Mouse (Mus musculus) liver, adult 2 months (tissue): ENCODE results near the gene Tmem108. TPM values are rescaled to one million over a fixed set of nuclear protein-coding genes. Genes with fewer than 3 reads are reported as not detected.

Source experiments
- DNase-seq: peaks from one replicate; pipeline ENCODE4 v3.0.0-alpha.2; 2011; ENCODE audit warnings: low read depth, low spot score; ENCODE audit errors: extremely low read depth
- H3K27ac ChIP-seq: fragments of 200-500 bp; replicated peaks from 2 replicates; pipeline ENCODE4 v1.5.1; 2012; ENCODE audit warnings: low read depth, mild to moderate bottlenecking, control low read depth, inconsistent platforms, low read length; ENCODE audit not compliant: insufficient read depth
- H3K27me3 ChIP-seq: fragments of 200-500 bp; 2 replicates; pipeline ENCODE4 v1.6.1; 2012; ENCODE audit warnings: mild to moderate bottlenecking, moderate library complexity, low read length, inconsistent platforms; ENCODE audit not compliant: control insufficient read depth, insufficient read depth
- H3K36me3 ChIP-seq: fragments of 200-500 bp; 2 replicates; pipeline ENCODE4 v1.6.1; 2012; ENCODE audit warnings: low read length, inconsistent platforms; ENCODE audit not compliant: control insufficient read depth, insufficient read depth
- H3K4me1 ChIP-seq: fragments of 200-500 bp; 2 replicates; pipeline ENCODE4 v1.6.1; 2011; ENCODE audit warnings: low read length; ENCODE audit not compliant: control insufficient read depth, insufficient read depth
- H3K4me3 ChIP-seq: fragments of 200-500 bp; 2 replicates; pipeline ENCODE4 v1.5.1; 2011; ENCODE audit warnings: low read depth, mild to moderate bottlenecking, control low read depth, low read length, moderate library complexity; ENCODE audit not compliant: insufficient read depth
- H3K79me2 ChIP-seq: fragments of 200-500 bp; 2 replicates; pipeline ENCODE4 v1.6.1; 2012; ENCODE audit warnings: inconsistent platforms, mild to moderate bottlenecking, low read length, moderate library complexity; ENCODE audit not compliant: control insufficient read depth, insufficient read depth
- H3K9ac ChIP-seq: fragments of 200-500 bp; 2 replicates; pipeline ENCODE4 v1.6.1; 2012; ENCODE audit warnings: low read depth, mild to moderate bottlenecking, control low read depth, inconsistent platforms, low read length
- CTCF ChIP-seq: fragments of 200-500 bp; IDR thresholded peaks from 2 replicates; pipeline ENCODE4 v1.5.1; 2011; ENCODE audit warnings: low read depth, low read length, control low read depth
- POLR2A ChIP-seq: fragments of 200-500 bp; IDR thresholded peaks from 2 replicates; pipeline ENCODE4 v1.6.1; 2011; ENCODE audit warnings: low read length, control low read depth; ENCODE audit not compliant: insufficient read depth; ENCODE audit errors: extremely low read depth
- WGBS: fragments of 180-500 bp; shearing (Covaris S2); methylation state at CpG from one replicate; pipeline ENCODE4 v1.1.7; 2018; 5-methylcytosine and 5-hydroxymethylcytosine counted together
- polyA plus RNA-seq: library from polyadenylated mRNA; depleted of rRNA; stranded (reverse); fragments of >200 nt; gene quantifications from 2 replicates; pipeline ENCODE4 v1.2.3, GENCODE M21; 2012
- total RNA-seq: library from RNA; depleted of rRNA; stranded (reverse); fragments of >200 nt; gene quantifications from 2 replicates; pipeline ENCODE4 v1.2.3, GENCODE M21; 2014

Tmem108 gene
- total and polyA plus RNA-seq, 2 experiments: 0.09 to 0.40 TPM

DNA sequence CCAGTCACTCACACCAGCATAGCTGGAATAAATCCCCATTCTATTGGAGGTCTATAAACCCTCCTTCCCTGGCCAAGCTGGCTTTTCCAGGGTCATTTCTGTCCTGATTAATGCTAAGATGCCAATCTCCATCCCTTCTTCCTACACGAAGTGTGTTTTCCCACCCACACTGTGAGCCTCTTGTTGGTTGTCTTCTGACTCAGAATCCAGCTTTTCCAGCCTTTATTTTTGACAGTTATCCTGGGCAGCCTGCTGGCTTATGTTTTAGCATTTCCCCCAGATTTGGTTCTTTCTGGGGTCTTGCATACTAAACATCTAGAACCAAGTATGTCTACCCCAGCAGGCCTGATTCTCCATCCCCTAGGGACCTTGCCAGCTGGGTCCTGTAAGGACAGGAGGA is 217.0 kb downstream of the Tmem108 start:
- no peak for TF ChIP-seq POLR2A
- TF ChIP-seq CTCF: no peak
- Histone ChIP-seq H3K79me2 (no peaks in the 10 kb centered on the region), H3K36me3 (no peaks in the 10 kb centered on the region), H3K4me1 (no peaks in the 10 kb centered on the region), H3K4me3 (no peak overlapping the region), H3K27me3 (no peaks in the 10 kb centered on the region), H3K9ac (no peak overlapping the region), H3K27ac (no peak overlapping the region)
- no peak for DNase-seq
- 64% methylated on average over 1 of the region's 1 CpGs for WGBS

DNA sequence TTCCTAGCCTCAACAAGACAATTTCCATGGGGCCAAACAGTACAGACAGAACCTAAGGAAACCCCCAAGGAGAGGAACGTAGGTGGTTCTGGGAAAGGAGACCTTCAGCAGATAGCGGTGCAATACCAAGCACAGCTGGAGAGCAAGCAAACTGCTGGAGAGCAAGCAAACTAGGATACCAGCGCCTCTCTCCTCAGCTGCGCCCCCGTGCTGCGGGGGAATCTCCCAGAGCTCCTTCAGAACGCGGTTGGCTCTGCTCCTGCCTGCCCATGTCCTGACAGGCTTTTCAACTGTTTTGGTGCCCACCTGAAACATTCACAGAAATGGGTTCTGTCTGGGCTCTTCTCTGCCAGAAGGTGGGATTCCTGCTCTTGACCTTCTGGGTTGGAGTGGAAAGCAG is 221.1 kb downstream of the Tmem108 start:
- 81% methylated on average over 8 of the region's 8 CpGs for WGBS
- no peak for TF ChIP-seq CTCF
- TF ChIP-seq POLR2A: no peak
- Histone ChIP-seq H3K4me3 (no peak overlapping the region), H3K27ac (no peak overlapping the region), H3K79me2 (no peaks in the 10 kb centered on the region), H3K36me3 (no peaks in the 10 kb centered on the region), H3K9ac (no peak overlapping the region), H3K27me3 (no peaks in the 10 kb centered on the region), H3K4me1 (no peaks in the 10 kb centered on the region)
- no peak for DNase-seq

DNA sequence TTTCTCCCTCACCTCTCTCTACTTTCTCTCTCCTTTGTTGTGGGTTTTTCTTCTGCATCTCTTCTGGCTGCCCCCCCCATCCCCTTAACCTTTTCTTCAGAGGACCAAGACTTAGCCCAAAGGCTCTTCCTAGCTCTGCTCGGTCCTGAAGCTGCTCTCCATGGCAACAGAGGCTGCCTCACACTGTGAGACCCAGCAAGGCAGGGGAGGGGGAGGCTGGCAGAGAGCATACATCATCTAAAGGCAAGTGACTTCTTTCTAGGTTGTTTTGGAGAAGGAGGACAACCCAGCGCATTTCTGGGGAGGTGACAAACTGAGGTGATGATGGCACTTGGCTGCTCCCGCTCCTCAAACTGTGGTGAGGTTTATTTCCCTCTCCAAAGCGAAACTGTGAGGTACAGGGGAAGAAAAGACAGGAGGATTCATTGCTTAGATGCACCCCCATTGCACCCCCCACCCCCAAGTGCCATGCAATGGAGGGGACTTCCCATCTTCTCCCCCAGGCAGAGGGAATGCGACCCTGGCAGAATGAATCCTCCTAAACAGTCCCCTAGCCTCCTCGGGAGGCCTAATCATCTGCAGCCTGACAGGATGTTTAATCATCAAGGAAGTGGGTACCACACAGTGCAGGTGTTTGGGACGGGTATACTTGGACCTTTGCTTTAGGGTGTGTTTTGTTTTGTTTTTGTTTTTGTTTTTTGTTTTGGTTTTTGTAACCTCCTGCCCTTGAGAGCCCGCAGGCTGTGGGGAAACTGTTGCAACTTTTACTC is 223.4 kb downstream of the Tmem108 start:
- Histone ChIP-seq H3K4me3 (no peak overlapping the region), H3K27me3 (no peaks in the 10 kb centered on the region), H3K36me3 (no peaks in the 10 kb centered on the region), H3K27ac (no peak overlapping the region), H3K4me1 (no peaks in the 10 kb centered on the region), H3K79me2 (no peaks in the 10 kb centered on the region), H3K9ac (no peak overlapping the region)
- TF ChIP-seq POLR2A (no peak), CTCF (no peak)
- DNase-seq: no peak
- WGBS: 55% methylated on average over 8 of the region's 8 CpGs

DNA sequence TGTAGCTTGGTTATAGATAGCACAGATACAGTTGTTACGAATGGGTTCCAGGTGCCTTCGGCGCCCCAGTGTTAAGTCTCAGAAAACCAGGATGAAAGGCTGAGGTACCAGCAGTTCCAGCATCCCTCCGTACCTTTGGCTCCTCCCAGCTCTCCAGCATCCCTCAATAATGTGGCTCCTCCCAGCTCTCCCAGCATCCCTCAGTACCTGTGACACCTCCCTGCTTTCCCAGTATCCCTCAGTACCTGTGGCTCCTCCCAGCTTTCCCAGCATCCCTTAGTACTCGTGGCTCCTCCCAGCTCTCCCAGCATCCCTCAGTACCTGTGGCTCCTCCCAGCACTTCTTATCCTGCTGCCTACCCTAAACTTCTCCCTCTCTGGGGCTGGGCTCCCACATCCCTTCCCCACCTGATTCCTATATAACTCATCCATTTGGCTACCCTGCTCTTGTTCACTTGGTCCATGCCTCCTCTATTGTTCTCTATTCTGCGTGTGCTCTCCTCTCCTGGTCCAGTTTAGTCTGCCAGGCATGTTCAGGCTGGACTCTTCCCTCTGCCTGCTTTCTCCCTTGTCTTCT is 225.5 kb downstream of the Tmem108 start:
- WGBS: 92% methylated on average over 6 of the region's 6 CpGs
- Histone ChIP-seq H3K9ac (no peak overlapping the region), H3K27ac (no peak overlapping the region), H3K36me3 (no peaks in the 10 kb centered on the region), H3K4me1 (no peaks in the 10 kb centered on the region), H3K27me3 (no peaks in the 10 kb centered on the region), H3K79me2 (no peaks in the 10 kb centered on the region), H3K4me3 (no peak overlapping the region)
- no peak for DNase-seq
- TF ChIP-seq POLR2A (no peak), CTCF (no peak)

DNA sequence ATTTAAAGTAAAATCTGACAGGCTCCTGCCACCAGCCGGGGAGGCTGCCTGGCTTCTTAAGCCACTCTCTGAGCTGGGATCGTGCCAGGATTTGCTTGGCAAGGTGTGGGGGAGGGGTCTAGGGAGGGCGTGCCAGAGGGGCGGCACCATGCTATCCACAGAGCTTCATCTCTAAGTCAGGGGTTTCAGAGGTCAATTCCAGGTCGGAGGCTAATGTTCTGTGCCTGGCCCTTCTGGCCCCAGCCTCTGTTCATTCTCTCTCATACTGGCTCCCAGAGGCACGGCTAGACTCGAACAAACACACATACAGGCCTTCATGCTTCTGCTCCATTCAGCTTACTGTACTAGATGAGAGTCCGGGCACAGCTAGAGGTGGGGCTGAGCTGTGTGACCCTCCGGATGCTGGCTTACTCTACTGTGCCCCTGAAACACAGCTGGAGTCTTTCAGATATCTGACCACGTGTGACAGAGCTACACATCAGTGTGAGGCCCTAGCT is 236.5 kb downstream of the Tmem108 start:
- Histone ChIP-seq H3K4me1 (no peaks in the 10 kb centered on the region), H3K4me3 (no peak overlapping the region), H3K9ac (no peak overlapping the region), H3K27me3 (no peaks in the 10 kb centered on the region), H3K27ac (no peak overlapping the region), H3K79me2 (no peaks in the 10 kb centered on the region), H3K36me3 (no peaks in the 10 kb centered on the region)
- WGBS: 41% methylated on average over 10 of the region's 10 CpGs
- no peak for TF ChIP-seq CTCF
- no peak for TF ChIP-seq POLR2A
- DNase-seq: no peak

DNA sequence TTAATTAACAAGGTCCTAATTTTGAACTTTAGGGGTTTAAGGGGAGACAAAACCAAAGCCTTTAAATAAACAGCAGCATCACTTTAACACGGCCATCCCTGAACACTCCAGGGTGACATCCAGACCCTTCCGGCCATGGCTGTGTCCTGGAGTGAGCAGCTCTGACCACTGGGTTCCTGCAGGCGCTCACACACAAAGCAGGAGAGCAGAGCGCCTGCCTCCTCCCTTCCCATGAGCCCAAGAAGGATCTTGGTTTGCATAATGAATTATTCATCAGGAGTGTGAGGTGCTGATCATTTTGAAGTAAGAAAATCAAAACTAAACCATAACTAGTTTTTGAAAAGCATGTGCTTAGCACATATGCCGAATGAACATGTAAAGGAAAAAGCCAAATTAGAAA is 237.0 kb downstream of the Tmem108 start:
- no peak for TF ChIP-seq CTCF
- TF ChIP-seq POLR2A: no peak
- H3K27me3 ChIP-seq: no peaks in the 10 kb centered on the region
- H3K4me1 ChIP-seq: no peaks in the 10 kb centered on the region
- no peak overlapping the region for H3K4me3 ChIP-seq
- 77% methylated on average over 5 of the region's 5 CpGs for WGBS
- no peak overlapping the region for H3K9ac ChIP-seq
- no peaks in the 10 kb centered on the region for H3K79me2 ChIP-seq
- H3K36me3 ChIP-seq: no peaks in the 10 kb centered on the region
- no peak overlapping the region for H3K27ac ChIP-seq
- no peak for DNase-seq
